Mouse (Mus musculus) brain, adult 2 months (tissue): ENCODE data around the gene Pld5.
A peak's percentile ranks its signal among the peaks of the same experiment; 100 is the strongest.

Experiments used
- DNase-seq: peaks from one replicate; pipeline ENCODE4 v3.0.0; 2011; ENCODE audit warnings: low read depth, low spot score

The Pld5 gene

GRCm38 (mm10) chr1:176167784-176168183 is 107.3 kb downstream of the Pld5 start:
- DNase-seq = peak; percentile 85

- no peak for DNase-seq
These were observed 108.0 kb downstream of the Pld5 start for GRCm38 (mm10) chr1:176167114-176167513.

- DNase-seq = no peak
These were observed 129.8 kb downstream of the Pld5 start for GRCm38 (mm10) chr1:176145306-176145705.

GRCm38 (mm10) chr1:176134379-176134778 is 140.7 kb downstream of the Pld5 start:
- peak; percentile 59 for DNase-seq

GRCm38 (mm10) chr1:176125771-176126170 is 149.3 kb downstream of the Pld5 start:
- peak; percentile 94 for DNase-seq

- peak; percentile 51 for DNase-seq
These were observed 150.7 kb downstream of the Pld5 start for GRCm38 (mm10) chr1:176124441-176124840.

GRCm38 (mm10) chr1:176123781-176124180 is 151.3 kb downstream of the Pld5 start:
- DNase-seq = no peak

- DNase-seq = peak; percentile 59
These were observed 159.5 kb downstream of the Pld5 start for GRCm38 (mm10) chr1:176115604-176116003.

- peak; percentile 72 for DNase-seq
These were observed 176.3 kb downstream of the Pld5 start for GRCm38 (mm10) chr1:176098685-176099320.

- DNase-seq = no peak
These were observed 183.0 kb downstream of the Pld5 start for GRCm38 (mm10) chr1:176092119-176092518.

- peak; percentile 58 for DNase-seq
These were observed 185.7 kb downstream of the Pld5 start for GRCm38 (mm10) chr1:176089382-176089781.

- DNase-seq = peak; percentile 40
These were observed 189.0 kb downstream of the Pld5 start for GRCm38 (mm10) chr1:176085952-176086648.

- DNase-seq = peak; percentile 54
These were observed 192.8 kb downstream of the Pld5 start for GRCm38 (mm10) chr1:176082306-176082705.

- no peak for DNase-seq
These were observed 194.1 kb downstream of the Pld5 start for GRCm38 (mm10) chr1:176080969-176081368.

- DNase-seq = no peak
These were observed 196.7 kb downstream of the Pld5 start for GRCm38 (mm10) chr1:176078410-176078809.

- DNase-seq = no peak
These were observed 198.3 kb downstream of the Pld5 start for GRCm38 (mm10) chr1:176076799-176077198.

GRCm38 (mm10) chr1:176075810-176076209 is 199.3 kb downstream of the Pld5 start:
- DNase-seq = no peak

GRCm38 (mm10) chr1:176075409-176075808 is 199.7 kb downstream of the Pld5 start:
- peak; percentile 87 for DNase-seq

GRCm38 (mm10) chr1:176074526-176074925 is 200.6 kb downstream of the Pld5 start:
- DNase-seq = peak; percentile 32

GRCm38 (mm10) chr1:176065281-176065680 is 209.8 kb downstream of the Pld5 start:
- no peak for DNase-seq

- peak; percentile 55 for DNase-seq
These were observed 210.6 kb downstream of the Pld5 start for GRCm38 (mm10) chr1:176064471-176064870.

GRCm38 (mm10) chr1:176053653-176054052 is 221.5 kb downstream of the Pld5 start:
- DNase-seq = no peak

- peak; percentile 65 for DNase-seq
These were observed 228.1 kb downstream of the Pld5 start for GRCm38 (mm10) chr1:176046995-176047394.
